Comparison of ENCODE assay signal across 34 mouse cellular contexts in genomic region chr10:117548262-117548661, GRCm38 (mm10).
"Had no signal": no experiment of that assay in that cellular context is flagged by ENCODE, and none has a peak within 500 bp of the region (broad histone marks: within the 10 kb centered on the region; RNA-seq: fewer than 3 reads in every experiment).

No protein-coding gene starts in this region.

- H3K27me3 ChIP-seq: heart, embryonic 13.5 days; heart, embryonic 15.5 days; hindbrain, embryonic 12.5 days; hindbrain, embryonic 13.5 days; hindbrain, embryonic 15.5 days; intestine, embryonic 15.5 days; kidney, embryonic 15.5 days had no signal

- H3K36me3 ChIP-seq: heart, embryonic 10.5 days; heart, embryonic 12.5 days; heart, embryonic 13.5 days; heart, embryonic 15.5 days; hindbrain, embryonic 10.5 days; hindbrain, embryonic 12.5 days; hindbrain, embryonic 13.5 days; hindbrain, embryonic 15.5 days; intestine, embryonic 15.5 days; kidney, embryonic 15.5 days had no signal

- H3K9me3 ChIP-seq: heart, embryonic 10.5 days; heart, embryonic 13.5 days; heart, embryonic 15.5 days; hindbrain, embryonic 10.5 days; hindbrain, embryonic 12.5 days; hindbrain, embryonic 13.5 days; hindbrain, embryonic 15.5 days; intestine, embryonic 15.5 days; kidney, embryonic 15.5 days had no signal

- H3K4me1 ChIP-seq: heart, embryonic 10.5 days; heart, embryonic 12.5 days; heart, embryonic 13.5 days; heart, embryonic 15.5 days; hindbrain, embryonic 12.5 days; hindbrain, embryonic 15.5 days; intestine, embryonic 15.5 days had no signal

- ATAC-seq: hindbrain, embryonic 16.5 days; hindbrain, postnatal 0 days; inflammation-experienced regulatory T-cells, adult 6 months; intestine, embryonic 15.5 days; intestine, embryonic 16.5 days; intestine, postnatal 0 days had no signal

- DNase-seq: heart, postnatal 10 days; heart, postnatal 14 days; heart, postnatal 36 days; heart, postnatal 4 days; kidney, adult 11 months; kidney, adult 18-20 months; kidney, adult 2 months; kidney, adult 8-10 months; kidney, adult 9 months; kidney, postnatal 10 days; kidney, postnatal 14 days; kidney, postnatal 25 days; kidney, postnatal 36 days; kidney, postnatal 4 days; layer of hippocampus, adult 9-11 months; layer of hippocampus, postnatal 36 days had no signal

- H3K4me3 ChIP-seq: heart, embryonic 10.5 days; heart, embryonic 12.5 days; heart, embryonic 13.5 days; heart, embryonic 15.5 days; hindbrain, embryonic 10.5 days; hindbrain, embryonic 12.5 days; hindbrain, embryonic 13.5 days; hindbrain, embryonic 15.5 days; intestine, embryonic 15.5 days; kidney, embryonic 15.5 days; layer of hippocampus, adult 2 months had no signal

- H3K27ac ChIP-seq: heart, embryonic 10.5 days; heart, embryonic 13.5 days; heart, embryonic 15.5 days; hindbrain, embryonic 10.5 days; hindbrain, embryonic 12.5 days; hindbrain, embryonic 13.5 days; hindbrain, embryonic 14.5 days; hindbrain, embryonic 15.5 days; hindbrain, postnatal 0 days; intestine, embryonic 15.5 days; kidney, embryonic 15.5 days; kidney, postnatal 0 days; layer of hippocampus, adult 2 months had no signal
